Mouse (Mus musculus) thymus, adult 2 months (tissue): ENCODE results near the gene Sema6c.

ENCODE experiments used
- CTCF ChIP-seq: fragments of 200-500 bp; IDR thresholded peaks from 2 replicates; pipeline ENCODE4 v1.5.1; 2012; ENCODE audit warnings: mild to moderate bottlenecking, control low read depth, low read length, moderate library complexity, borderline replicate concordance; ENCODE audit not compliant: control insufficient read depth, poor library complexity, insufficient read depth; ENCODE audit errors: extremely low read depth
- POLR2A ChIP-seq: fragments of 200-500 bp; IDR thresholded peaks from 2 replicates; pipeline ENCODE4 v1.6.1; 2012; ENCODE audit warnings: mild to moderate bottlenecking, low read length, control low read depth, moderate library complexity; ENCODE audit not compliant: control insufficient read depth, poor library complexity, insufficient read depth; ENCODE audit errors: extremely low read depth

DNA sequence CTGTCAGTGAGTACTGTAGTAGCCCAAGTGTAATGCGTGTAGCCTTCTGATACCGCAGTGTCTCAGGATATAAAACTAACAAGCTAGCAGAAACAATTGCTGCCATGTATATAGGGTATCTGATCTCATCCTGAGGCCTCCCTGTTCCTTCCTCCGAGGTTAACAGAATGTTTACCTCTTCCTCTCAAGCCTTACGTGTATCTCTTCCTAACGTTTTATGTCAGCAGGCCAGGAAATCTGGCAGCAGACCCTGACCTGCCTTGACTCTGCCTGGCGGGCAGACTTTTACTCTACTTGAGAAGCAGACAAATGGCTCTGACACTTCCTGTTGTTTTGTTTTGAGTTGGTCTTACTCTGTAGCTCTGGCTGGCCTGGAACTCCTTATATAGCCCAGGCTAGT lies 38.7 kb upstream of the Sema6c start:
- TF ChIP-seq CTCF (no peak), POLR2A (no peak)
